ENCODE assay signal across 21 mouse cellular contexts in genomic region chr14:60456767-60457166, GRCm38 (mm10).
DNase-seq lines count a peak whose midpoint lies in the region; ATAC-seq and TF ChIP-seq lines count a peak whose summit lies in the region.
"Had no signal": no experiment of that assay in that cellular context is flagged by ENCODE, and none has a peak within 500 bp of the region (broad histone marks: within the 10 kb centered on the region; RNA-seq: fewer than 3 reads in every experiment).

No protein-coding gene starts in this region.

- WGBS in forebrain, embryonic 14.5 days, result 56% methylated on average over 9 of the region's 9 CpGs
- 49% methylated on average over 9 of the region's 9 CpGs for WGBS in forebrain, embryonic 13.5 days

- TF ChIP-seq CTCF in left cerebral cortex, adult 2 months (IDR thresholded peaks at IDR 0.05), result no peak

- no peak overlapping the region for H3K4me3 ChIP-seq in forebrain, embryonic 14.5 days (ENCODE audit: low read depth, low read length)
- no peak overlapping the region for H3K4me3 ChIP-seq in forebrain, embryonic 13.5 days
- H3K4me3 ChIP-seq in left cerebral cortex, adult 2 months, result no peak overlapping the region
- H3K4me3 ChIP-seq: embryonic facial prominence, embryonic 12.5 days; heart, embryonic 12.5 days; hindbrain, embryonic 10.5 days; hindbrain, embryonic 15.5 days had no signal

- H3K9ac ChIP-seq in forebrain, embryonic 14.5 days (ENCODE audit: low read length), result no peak overlapping the region
- no peak overlapping the region for H3K9ac ChIP-seq in forebrain, embryonic 13.5 days
- H3K9ac ChIP-seq: embryonic facial prominence, embryonic 12.5 days; heart, embryonic 12.5 days; hindbrain, embryonic 15.5 days had no signal

- H3K4me2 ChIP-seq in forebrain, embryonic 14.5 days (ENCODE audit: low read length), result no peak overlapping the region
- no peak overlapping the region for H3K4me2 ChIP-seq in forebrain, embryonic 13.5 days
- H3K4me2 ChIP-seq: embryonic facial prominence, embryonic 12.5 days; heart, embryonic 12.5 days; hindbrain, embryonic 15.5 days had no signal

- no peaks in the 10 kb centered on the region for H3K9me3 ChIP-seq in forebrain, embryonic 14.5 days (replicated peaks; ENCODE audit: control insufficient read depth, low read length)
- no peaks in the 10 kb centered on the region for H3K9me3 ChIP-seq in forebrain, embryonic 13.5 days (replicated peaks)
- H3K9me3 ChIP-seq: embryonic facial prominence, embryonic 12.5 days; G1E; heart, embryonic 12.5 days; hindbrain, embryonic 10.5 days; hindbrain, embryonic 15.5 days had no signal

- no peak overlapping the region for H3K27ac ChIP-seq in forebrain, embryonic 14.5 days (ENCODE audit: low read depth, low read length)
- no peak overlapping the region for H3K27ac ChIP-seq in forebrain, embryonic 13.5 days
- H3K27ac ChIP-seq in left cerebral cortex, adult 2 months, result no peak overlapping the region
- H3K27ac ChIP-seq: embryonic facial prominence, embryonic 12.5 days; hindbrain, embryonic 10.5 days; hindbrain, embryonic 15.5 days had no signal

- no peaks in the 10 kb centered on the region for H3K36me3 ChIP-seq in forebrain, embryonic 14.5 days (ENCODE audit: control insufficient read depth, insufficient read depth, low read length)
- no peaks in the 10 kb centered on the region for H3K36me3 ChIP-seq in forebrain, embryonic 13.5 days (ENCODE audit: poor library complexity, severe bottlenecking)
- H3K36me3 ChIP-seq: embryonic facial prominence, embryonic 12.5 days; G1E; heart, embryonic 12.5 days; hindbrain, embryonic 10.5 days; hindbrain, embryonic 15.5 days had no signal

- peak; percentile 57 for DNase-seq in forebrain, embryonic 14.5 days (ENCODE audit: low spot score)
- no peak for DNase-seq in frontal cortex, postnatal 25 days (ENCODE audit: low spot score in 2 of 2)
- DNase-seq in left cerebral cortex, postnatal 14 days (ENCODE audit: low spot score in 2 of 2), result peak; percentile 11 to 34
- DNase-seq in left cerebral cortex, adult 2 months (ENCODE audit: extremely low spot score in 1 of 2, low spot score in 2 of 2), result no peak
- DNase-seq in brain, adult 2 months (ENCODE audit: low read depth, low spot score), result peak; percentile 44
- no peak for DNase-seq in kidney, adult 11 months
- DNase-seq: adrenal gland, adult 8-10 months; adrenal gland, postnatal 36 days; B cell, adult 2 months; cerebellum, adult 11-12 months; cerebellum, adult 9-10 months; gastrocnemius, postnatal 25 days had no signal

- H3K4me1 ChIP-seq in forebrain, embryonic 14.5 days (ENCODE audit: control insufficient read depth, insufficient read depth, low read length), result no peaks in the 10 kb centered on the region
- no peaks in the 10 kb centered on the region for H3K4me1 ChIP-seq in forebrain, embryonic 13.5 days
- H3K4me1 ChIP-seq: embryonic facial prominence, embryonic 12.5 days; hindbrain, embryonic 10.5 days; hindbrain, embryonic 15.5 days had no signal

- H3K27me3 ChIP-seq in forebrain, embryonic 14.5 days (replicated peaks; ENCODE audit: control insufficient read depth, insufficient read depth, low read length), result no peaks in the 10 kb centered on the region
- no peaks in the 10 kb centered on the region for H3K27me3 ChIP-seq in forebrain, embryonic 13.5 days
- H3K27me3 ChIP-seq: embryonic facial prominence, embryonic 12.5 days; heart, embryonic 12.5 days; hindbrain, embryonic 15.5 days had no signal

- intact Hi-C loops in left cerebral cortex, postnatal 14 days (cut with DNase I), result no loop called here
- intact Hi-C loops in left cerebral cortex, adult 2 months (cut with DNase I), result no loop called here

- ATAC-seq in forebrain, embryonic 14.5 days, result peak; percentile 44; the same call in 1 of the 2 replicates
- ATAC-seq in forebrain, embryonic 13.5 days, result no peak
- ATAC-seq in frontal cortex, adult (ENCODE audit: low TSS enrichment), result peak; percentile 83; the same call in 1 of the 2 replicates
- ATAC-seq: CD4-positive, CD25-positive, alpha-beta regulatory T cell, adult 4 months; inflammation-experienced regulatory T-cells, adult 6 months had no signal

Comparison
In these comparisons a context has a peak if more than half of its experiments do, and no peak if none do; other contexts are left out.
1. DNase-seq: peak in forebrain, embryonic 14.5 days (single experiment), left cerebral cortex, postnatal 14 days (2 of 2) and brain, adult 2 months (single experiment); none in frontal cortex, postnatal 25 days (0 of 2), left cerebral cortex, adult 2 months (0 of 2) and kidney, adult 11 months (single experiment).